Mouse (Mus musculus) adrenal gland, adult 2 months (tissue): ENCODE measurements around the gene Dhx57. TPM values are rescaled to one million over a fixed set of nuclear protein-coding genes. Genes with fewer than 3 reads are reported as not detected.
"Not testable (repeated sequence)": the region's sequence is repeated elsewhere in the genome, so short reads cannot be mapped to it uniquely, and the experiment has no call there.

ENCODE experiments used
- DNase-seq: peaks from one replicate; pipeline ENCODE4 v3.0.0; 2021
- long read RNA-seq: library from polyadenylated mRNA; stranded (forward); transcript quantifications from one replicate; pipeline ENCODE4 v2.0.0, GENCODE M21; 2021
- polyA plus RNA-seq: library from polyadenylated mRNA; depleted of rRNA; stranded (reverse); fragments of >200 nt; gene quantifications from 2 replicates; pipeline ENCODE4 v1.2.3, GENCODE M21; 2012; rRNA removed
- total RNA-seq, 2 experiments: library from RNA; stranded (reverse); gene quantifications; 2 replicates each; pipeline ENCODE4 v1.2.3; 2021

Gene Dhx57
- total RNA-seq: 10 to 100 TPM in 1 of 2 experiments, 1 to 10 TPM in 1; 9.4 to 10.9 TPM
- polyA plus RNA-seq: 4.2 and 4.5 TPM in 2 replicates
- long read RNA-seq, full-length matches to known transcripts: 7 of 13 reads
- long read RNA-seq, partial matches to known transcripts: 4 of 13 reads
- long read RNA-seq, other reads (novel, unspliced or antisense): 2 of 13 reads

DNA sequence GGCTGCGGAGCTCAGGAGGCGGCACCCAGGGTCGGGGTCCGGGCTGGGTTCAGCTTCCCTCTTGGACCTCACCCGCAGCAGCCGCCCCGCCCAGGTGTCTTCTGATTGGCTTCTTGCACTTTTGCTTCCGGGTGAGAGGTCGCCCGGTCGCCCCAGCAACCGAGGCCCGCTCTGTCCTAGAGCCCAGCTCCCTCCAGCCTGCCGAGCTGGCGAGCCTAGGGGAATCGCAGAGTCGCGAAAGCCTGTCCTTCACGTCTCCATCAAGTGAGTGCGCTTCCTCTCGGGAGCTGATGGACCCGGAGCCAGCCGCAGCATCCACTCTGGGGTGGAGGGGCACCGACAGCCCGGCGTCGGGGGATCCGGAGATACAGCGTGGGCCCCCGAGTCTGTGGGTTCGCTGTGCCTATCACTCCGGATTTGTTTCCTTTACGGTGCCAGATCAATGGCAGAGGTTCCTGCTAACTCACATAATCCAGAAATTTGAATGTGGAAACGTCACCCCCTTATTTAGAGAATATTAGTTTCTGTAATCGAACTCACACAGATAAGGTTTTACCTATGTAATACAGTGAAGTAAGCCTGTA lies at the start of gene Dhx57, which contains the start of gene Morn2:
Gene Dhx57 (minus strand): TSS at position 403 of the 584 bp plus-strand sequence.
Gene Morn2 (plus strand): TSS at position 130 of the 584 bp plus-strand sequence.
- peak; percentile 99 for DNase-seq

DNA sequence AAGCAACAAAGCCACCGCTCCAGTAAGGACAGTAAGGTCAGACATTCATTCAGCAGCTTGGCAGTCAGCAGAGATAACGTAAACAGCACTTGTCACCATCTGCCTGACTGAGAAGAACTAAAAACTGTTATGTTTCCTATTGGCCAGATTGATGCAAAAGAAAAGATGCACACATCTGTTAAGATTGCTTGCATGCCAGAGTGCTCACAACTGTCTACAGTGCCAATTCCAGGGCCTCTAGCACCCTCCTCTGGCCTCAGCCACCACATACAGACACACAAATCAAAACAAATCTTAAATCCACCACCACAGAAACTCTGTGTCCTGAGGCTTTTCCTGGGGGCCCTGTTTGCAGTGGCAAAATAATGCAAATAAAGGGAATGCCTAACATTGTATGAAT lies 42.1 kb upstream of the Dhx57 start:
- DNase-seq: peak; percentile 23

DNA sequence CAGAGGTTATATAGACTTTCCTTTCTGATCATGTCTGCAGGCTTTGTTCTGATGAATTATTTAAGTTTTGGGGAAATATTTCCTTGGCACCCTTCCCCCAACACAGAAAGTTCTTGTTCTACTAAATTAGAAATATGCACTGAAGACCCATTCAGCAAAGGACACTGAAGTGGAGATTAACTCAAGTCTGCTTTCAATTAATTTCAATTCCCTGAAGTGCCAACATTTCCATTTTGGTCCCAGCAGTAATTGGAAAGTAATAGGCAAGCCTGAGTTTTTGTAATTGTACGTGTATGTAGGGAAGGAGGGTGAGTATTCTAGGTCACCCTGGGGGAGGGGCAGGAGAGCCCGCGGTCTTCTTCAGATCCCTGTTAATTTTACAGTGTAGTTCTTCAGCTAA lies 36.2 kb upstream of the Dhx57 start:
- no peak for DNase-seq

DNA sequence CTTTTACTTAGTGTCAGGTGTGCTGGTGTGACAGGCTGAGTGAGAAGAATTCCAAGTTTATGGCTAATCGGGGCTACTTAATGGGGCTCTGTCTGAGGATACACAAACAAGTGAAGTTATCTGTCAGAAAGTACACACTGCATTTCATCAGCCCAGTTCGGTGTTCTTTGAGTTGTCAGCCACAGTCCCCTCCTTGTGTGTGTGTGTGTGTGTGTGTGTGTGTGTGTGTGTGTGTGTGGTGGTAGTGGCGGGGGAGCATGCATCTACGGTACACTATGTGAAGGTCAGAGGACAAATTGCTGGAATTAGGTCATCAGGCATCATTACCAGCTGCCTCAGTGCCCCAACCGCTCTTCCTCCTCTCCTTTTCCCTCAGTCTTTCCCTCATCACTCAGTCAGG lies 35.2 kb upstream of the Dhx57 start:
- DNase-seq: no peak

DNA sequence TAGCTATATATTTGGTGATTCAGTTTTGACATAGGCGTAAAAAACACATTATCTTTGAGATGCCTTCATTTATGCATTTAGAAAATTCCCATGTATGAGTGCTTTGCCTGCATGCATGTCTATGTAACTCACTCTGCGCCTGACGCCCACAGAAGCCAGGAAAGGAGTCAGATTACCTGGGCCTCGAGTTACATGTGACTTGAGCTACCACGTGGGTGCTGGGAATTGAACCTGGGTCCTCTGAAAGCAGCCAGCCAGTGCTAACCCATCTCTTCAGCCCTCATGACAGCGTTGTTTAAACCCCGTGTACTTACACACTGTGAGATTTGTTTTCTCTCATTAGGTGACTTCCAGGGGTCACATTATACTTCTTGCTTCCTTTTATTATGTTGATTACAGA lies 34.2 kb upstream of the Dhx57 start:
- no peak for DNase-seq

DNA sequence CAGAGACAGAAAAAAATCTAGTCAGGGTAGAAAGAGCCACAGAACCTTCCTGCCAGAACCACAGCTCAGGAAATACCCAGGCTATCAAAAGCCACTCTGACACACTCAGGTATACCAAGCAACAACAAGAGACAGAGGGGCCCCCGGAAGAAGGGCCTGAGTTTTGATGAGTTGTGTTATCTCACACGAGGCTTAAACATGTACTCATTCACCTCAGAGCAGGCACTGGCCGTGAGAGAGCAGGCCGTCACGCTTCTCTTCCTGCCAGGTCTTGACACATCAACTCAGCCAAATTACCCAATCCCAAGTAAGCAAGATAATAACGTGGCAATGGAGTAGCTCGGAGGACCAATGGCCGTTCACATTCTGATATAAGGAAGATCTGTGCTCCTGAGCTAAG lies 33.4 kb upstream of the Dhx57 start:
- DNase-seq: peak; percentile 22

DNA sequence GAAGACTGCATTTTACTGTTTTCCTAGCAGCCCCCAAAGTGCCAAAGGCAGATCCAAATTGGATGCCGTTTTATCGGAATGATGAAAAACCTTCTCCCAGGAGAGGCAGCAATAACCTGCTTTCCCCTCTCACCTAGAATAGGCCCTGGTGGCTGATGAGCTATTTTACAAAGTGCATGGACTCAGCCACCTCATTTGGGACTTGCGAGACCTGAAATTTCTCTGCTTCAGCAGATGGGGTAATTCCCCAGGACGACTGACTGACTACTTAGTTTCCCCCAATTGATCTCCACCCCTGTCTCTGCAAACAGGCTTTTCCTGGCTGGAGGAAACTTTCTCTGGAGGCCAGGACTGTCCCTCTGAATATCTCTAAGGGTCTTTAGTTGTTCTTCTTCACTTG lies 32.7 kb upstream of the Dhx57 start:
- DNase-seq: no peak

DNA sequence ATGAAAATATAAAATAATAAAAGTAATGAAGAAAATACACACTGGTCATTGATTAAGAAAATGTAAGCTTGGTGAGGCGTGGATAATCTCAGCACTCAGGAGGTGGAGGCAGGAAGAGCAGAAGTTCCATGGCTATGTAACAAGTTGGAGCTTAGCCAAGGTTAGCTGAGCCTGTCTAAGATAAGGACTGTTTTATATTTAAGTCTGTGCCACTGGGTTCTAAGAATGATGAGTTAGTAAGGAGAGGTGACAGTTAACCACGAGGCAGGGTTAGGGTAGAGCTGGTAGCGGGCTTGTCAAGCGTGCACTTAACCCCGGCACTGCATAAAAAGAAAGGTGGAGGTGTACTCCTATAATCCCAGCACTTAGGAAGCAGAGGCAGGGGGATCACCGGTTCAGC lies 32.0 kb upstream of the Dhx57 start:
- peak; percentile 14 for DNase-seq

DNA sequence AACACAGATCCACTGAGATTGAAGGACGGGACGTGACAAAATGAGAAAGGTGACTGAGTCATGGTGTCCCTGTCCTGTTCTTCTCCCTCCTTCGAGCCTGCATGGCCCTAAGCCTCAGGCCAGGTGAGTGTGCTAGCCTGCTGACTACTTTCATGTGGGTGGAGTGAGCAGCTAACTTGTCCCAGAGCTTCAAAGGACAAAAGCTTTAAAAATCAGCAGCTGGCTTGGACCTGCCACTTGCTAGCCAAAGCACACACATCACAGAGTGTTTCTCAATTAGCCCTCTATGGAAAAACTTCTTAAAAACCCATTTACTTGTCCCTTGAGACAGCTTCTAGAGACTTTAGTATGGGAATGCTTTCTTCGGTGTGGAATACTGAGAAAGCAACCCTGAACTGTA lies 22.1 kb upstream of the Dhx57 start:
- DNase-seq: no peak

DNA sequence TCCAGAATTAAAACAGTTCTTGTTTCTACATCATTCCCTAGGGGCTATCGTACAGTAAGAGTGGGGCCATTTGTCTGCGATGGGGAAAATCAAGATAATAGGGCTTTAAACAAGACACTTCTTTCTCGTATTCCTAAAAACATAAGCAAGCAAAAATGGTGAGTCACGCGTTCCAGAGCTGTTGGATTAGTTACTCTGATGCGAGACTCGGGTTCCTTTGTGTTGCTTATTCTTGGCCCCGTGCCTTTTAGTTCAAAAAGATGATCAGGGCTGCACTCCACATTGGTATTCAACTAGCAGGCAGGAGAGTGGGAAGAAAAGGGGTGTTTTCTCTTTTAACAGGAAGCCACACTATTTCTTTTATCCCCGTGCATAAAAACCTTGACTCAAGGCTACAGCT lies 21.5 kb upstream of the Dhx57 start:
- DNase-seq: no peak

DNA sequence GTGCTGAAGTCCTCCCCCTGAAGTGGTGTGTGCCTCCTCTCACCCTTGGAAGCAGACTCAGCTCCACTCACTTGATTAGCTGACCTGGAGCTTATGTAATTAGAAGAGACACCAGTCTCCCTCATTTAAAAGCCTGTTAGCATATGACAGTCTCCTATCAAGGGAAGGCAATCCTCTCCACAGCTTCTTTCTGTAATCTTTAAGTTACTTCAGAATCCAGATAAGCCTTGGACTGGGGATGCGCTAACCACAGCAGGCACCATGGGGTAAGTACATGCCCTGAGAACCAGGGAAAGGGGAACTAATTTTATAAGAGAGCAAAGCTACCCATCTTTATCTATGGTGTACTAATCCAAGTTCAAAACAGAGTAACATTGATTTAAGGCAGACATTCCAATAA lies 17.0 kb upstream of the Dhx57 start, which contains the start of gene Arhgef33:
Gene Arhgef33 (plus strand): TSS at position 157 of the 400 bp plus-strand sequence.
- no peak for DNase-seq

DNA sequence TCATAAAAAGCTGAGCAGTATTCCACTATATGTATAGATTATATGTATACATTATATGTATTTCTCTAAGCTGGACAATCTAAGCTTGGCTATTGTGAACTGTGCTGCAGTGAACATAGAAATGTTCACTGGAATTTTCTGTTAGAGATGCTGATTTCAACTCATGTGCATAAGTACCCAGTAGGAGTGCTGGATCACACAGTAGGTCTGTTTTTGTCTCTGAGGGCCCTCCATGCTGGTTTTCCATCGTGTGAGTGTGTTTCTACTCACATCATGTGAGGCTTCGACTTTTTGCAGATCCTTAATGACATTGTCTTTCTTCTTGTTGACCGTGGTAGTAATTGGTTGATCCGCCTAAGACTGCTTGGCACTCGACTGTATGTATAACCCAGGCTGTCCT lies 8.6 kb upstream of the Dhx57 start:
- no peak for DNase-seq

DNA sequence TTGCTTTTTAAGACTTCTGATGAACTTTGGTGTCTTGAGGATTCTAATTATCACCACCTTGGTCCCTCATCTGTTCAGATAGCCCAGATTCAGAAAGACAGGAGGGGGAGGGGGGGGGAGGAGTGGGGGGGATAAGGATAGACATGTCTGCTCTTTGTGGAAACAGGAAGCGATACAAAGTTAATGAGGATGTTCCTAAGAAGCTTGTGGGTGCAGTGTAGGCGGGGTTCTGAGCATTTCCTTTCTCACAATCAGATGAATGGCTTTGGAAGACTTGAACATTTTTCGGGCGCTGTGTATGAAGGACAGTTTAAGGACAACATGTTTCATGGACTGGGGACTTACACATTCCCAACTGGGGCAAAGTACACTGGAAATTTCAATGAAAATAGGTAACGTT lies 5.0 kb upstream of the Dhx57 start:
- no peak for DNase-seq

DNA sequence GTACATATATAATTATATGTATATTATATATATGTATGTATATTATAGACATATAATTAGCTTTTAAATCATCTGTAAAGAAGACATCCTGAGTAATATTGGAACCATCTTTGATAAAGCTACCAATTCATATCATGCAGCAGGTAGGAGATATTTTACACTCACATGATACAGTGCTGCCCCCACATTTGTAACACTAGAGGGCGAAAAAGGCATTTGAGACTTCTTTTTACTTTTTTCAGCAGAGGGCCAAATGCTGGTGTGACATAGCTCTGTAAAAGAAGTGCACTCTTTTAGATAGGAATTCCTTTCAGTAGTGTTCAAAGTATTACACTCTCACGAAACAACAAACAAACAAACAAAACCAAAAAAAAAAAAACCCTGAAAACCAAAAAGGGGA lies 872 bp upstream of the Dhx57 start:
- DNase-seq: peak; percentile 36

DNA sequence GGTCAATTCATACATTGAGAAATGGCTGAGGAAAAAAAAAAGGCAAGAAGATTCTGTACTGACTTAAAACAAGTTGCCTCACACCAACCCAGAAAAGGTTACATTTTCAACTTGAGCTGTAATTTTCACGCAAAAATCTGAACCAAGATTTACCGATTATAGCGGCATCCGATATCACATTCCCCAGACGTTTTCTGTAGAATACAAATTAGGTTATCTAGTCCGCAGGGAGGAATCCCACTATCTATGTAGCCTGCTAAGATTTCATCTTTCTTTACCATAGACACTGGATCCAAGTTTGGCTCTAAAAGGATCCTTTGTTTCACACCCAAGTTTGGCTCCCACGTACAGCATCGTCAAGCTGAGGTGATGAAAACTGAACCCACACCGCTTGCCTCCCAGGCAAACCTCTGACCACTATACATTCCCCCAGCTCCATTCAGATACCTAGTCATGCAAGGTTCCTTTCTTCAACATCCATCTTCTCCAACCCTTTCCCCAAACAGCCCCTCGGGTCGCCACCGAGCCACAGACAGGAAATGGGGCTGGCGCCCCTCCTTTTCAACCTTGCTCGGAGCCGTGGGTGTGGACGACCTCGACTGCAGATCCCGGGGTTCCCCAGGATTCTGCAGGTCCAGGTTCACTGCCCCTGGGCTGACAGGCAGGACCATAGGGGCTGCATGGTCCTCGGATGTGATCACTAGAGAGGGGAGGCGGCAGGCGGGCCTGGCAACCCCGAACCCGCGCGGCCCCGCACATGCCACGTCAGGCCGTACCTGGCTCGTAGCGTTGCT lies 799 bp downstream of the Dhx57 start:
- DNase-seq: no peak

DNA sequence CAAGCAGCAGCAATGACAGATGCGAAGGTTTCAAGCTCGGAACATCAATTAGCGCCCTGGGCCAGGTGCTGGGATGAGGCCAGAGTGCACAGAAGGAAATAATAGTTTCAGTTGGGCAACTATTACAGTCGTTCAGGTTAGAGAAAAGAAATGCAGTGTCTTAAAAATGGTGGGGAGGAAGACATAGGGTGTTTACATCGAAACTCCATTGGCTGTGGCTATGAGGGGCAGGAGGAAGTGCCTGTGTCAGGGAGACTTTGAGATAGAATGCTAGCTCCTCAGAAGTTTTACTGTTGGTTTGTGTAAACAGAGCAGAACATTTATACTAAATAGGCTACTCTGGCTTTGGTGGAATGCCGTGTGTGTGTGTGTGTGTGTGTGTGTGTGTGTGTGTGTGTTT lies 2.3 kb downstream of the Dhx57 start:
- DNase-seq: no peak

DNA sequence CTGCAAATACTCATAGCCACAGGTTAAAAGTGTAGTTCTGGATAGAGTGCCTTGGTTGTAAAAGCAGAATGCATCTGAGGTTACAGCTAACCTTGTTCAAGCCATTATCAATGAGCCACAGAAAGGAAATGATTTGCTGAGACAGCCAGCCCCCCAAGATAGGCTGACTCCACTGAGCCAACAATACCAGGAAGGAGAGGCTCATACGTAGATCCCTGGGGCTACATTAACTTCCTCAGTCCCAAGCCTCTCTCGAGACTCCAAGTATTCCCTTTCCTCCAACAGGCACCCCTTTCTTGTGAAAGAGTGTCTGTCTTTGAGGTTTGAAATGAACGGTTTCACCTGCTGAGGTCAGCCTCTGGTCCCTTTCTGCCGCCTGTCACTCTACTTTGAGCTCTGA lies 5.8 kb downstream of the Dhx57 start:
- DNase-seq: no peak

DNA sequence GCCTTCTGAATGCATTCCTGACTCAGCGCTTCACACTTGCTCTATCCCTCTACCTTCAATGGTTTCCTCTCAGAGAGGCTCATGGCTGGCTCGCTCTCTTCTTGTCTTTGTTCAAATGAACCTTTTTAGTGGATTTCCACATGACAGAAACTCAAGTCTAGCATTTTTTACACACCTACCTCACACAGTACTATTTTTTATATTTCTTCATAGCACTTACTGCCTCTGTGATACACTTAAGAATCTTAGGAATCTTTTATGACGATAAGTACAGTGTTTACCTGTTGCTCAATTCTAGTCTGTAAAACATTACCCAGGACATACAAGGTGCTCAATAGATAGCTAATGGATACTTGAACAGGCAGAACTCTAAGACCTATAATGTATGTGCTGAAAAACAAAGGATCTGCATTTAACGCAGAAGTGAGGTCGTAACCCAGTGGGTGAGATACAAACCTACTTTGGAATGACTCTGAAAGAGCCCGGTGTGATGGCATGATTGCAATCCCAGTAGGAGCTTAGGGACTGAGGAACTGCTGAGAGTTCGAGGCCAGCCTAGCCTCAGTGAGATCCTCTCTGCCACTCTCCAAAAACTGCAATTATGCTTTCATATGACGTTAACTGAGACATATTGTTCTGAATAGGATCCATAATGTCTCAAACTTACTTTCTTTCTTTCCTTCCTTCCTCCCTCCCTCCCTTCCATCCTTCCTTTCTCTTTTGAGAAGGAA lies 10.8 kb downstream of the Dhx57 start:
- DNase-seq: no peak

DNA sequence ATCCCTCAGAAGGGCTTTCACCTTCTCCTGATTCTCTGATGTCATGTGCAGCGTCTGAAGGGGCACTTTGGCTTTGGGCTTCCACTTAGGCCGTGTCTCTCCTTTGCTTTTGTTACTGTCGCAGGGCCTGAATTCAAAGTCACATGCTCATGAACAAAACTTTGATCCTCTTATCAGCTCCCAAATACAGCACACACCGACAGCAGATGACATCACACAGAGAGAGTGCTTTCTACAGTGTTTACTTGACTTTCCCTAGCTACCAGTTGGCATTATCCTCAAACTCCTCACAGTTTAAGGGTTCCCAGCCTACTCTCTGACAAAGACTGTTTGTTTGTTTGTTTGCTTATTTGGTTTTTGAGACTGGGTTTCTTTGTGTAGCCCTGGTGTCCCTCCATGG lies 12.0 kb downstream of the Dhx57 start:
- DNase-seq: no peak

DNA sequence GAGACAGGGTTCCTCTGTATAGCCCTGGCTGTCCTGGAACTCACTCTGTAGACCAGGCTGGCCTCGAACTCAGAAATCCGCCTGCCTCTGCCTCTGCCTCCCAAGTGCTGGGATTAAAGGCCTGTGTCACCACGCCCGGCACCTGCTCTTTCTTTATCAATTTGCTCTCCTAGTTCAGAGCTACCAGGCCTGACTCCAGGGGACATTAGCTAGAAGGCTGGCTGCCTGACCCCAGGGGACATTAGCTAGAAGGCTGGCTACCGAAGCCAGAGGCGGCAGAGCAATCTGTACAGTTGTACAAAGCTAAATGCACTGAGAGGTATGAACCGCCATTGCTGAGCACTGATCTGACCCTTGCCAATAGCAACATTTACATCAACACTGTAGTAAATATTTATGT lies 19.7 kb downstream of the Dhx57 start:
- not testable (repeated sequence) for DNase-seq

DNA sequence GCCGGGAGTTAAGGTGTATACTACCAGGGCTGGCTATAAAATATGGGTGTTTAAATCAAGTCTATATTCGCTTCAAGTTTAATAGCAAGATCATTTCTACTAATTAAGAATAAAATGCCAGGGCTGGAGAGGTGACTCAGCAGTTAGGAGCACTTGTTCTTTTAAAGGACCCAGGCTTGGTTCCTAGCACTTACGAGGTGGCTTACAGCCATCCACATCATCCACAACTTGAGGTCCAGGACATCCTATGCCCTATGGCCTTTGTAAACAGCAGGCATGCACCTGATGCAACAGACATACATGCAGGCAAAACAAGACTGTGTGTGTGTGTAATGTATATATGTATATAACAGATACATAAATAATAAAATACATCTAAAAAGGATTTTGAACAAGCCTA lies 22.1 kb downstream of the Dhx57 start:
- DNase-seq: no peak

DNA sequence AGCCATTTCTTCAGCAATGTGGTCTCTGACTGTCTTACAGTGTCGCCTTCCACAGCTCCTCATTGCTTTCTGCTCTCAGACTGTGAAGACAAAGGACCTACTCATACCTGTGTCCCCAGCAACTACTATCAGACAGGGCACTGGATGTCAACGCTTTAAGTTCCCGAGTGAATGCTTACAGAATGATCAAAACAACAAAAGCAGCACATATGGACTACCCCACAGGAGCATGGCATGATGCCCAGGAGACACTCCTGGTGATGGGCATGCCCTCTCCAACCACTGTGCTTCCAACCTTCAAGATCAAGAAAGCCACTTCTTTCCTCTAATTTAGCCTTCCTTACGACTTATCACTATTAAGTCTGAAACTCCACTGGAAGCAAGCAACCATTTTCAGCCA lies 23.2 kb downstream of the Dhx57 start:
- DNase-seq: no peak

DNA sequence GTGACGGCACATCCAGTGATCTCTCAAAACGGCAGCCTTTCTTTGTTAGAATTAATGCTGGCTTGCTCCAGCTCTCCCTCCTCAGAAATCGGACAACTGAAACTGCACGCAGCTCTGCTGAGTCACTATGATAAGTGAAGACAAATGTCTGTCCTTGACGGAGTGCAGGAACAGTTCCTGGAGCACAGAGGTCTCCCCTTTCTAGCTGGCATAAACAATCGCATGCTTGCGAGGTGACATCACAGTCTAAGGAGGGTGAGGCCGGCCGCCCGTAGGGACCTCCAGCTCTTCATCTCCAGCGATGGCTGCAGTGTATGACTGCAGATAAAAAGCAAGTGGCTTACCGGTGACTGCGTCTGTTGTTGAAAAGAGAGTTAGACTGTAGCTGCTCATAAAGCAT lies 35.1 kb downstream of the Dhx57 start:
- peak; percentile 91 for DNase-seq
